Mouse (Mus musculus) MEL (cell line): ENCODE measurements at regions not wholly inside any gene's neighbourhood (a gene's known extent, or its start where the extent isn't known, plus 50 kb on each side); places are given as distances from the start of the nearest gene placed in this dataset.

Source experiments
- DNase-seq: peaks from one replicate; pipeline ENCODE4 v3.0.0; 2011; ENCODE audit warnings: low read depth, low spot score
- H3K27ac ChIP-seq: 2 replicates; pipeline ENCODE4 v1.5.1; 2012; ENCODE audit warnings: low read depth, mild to moderate bottlenecking, control low read depth, low read length, moderate library complexity; ENCODE audit not compliant: control insufficient read depth
- H3K27me3 ChIP-seq, 2 experiments: fragments of 150-350 bp in 1 of 2; sonication (generic) in 1 of 2; 2 replicates each; pipeline ENCODE4 v1.6.1; 2012; ENCODE audit warnings: low read length in 2 of 2, mild to moderate bottlenecking in 2 of 2, improper control_type of control experiment in 1 of 2, moderate library complexity in 1 of 2; ENCODE audit not compliant: insufficient read depth in 2 of 2, control insufficient read depth in 1 of 2
- H3K36me3 ChIP-seq, 2 experiments: 2 replicates each; pipeline ENCODE4 v1.6.1; 2012 to 2014; ENCODE audit warnings: low read length in 2 of 2, improper control_type of control experiment in 1 of 2, inconsistent platforms in 1 of 2, mild to moderate bottlenecking in 1 of 2; ENCODE audit not compliant: insufficient read depth in 2 of 2, control insufficient read depth in 1 of 2
- H3K4me1 ChIP-seq, 2 experiments: fragments of 150-350 bp in 1 of 2; sonication (generic) in 1 of 2; 2 replicates each; pipeline ENCODE4 v1.6.1; 2012; ENCODE audit warnings: low read length in 2 of 2, improper control_type of control experiment in 1 of 2, mild to moderate bottlenecking in 1 of 2; ENCODE audit not compliant: insufficient read depth in 2 of 2, control insufficient read depth in 1 of 2
- H3K4me3 ChIP-seq, 2 experiments: fragments of 150-350 bp in 1 of 2; sonication (generic) in 1 of 2; 2 replicates each; pipeline ENCODE4 v1.5.1; 2012; ENCODE audit warnings: low read depth in 2 of 2, low read length in 2 of 2, mild to moderate bottlenecking in 2 of 2, moderate library complexity in 2 of 2, control low read depth in 1 of 2, improper control_type of control experiment in 1 of 2; ENCODE audit not compliant: control insufficient read depth in 1 of 2, insufficient read depth in 1 of 2
- H3K79me2 ChIP-seq: 2 replicates; pipeline ENCODE4 v1.6.1; 2012; ENCODE audit warnings: mild to moderate bottlenecking, low read length, moderate library complexity; ENCODE audit not compliant: control insufficient read depth, poor library complexity, insufficient read depth
- H3K9ac ChIP-seq: 2 replicates; pipeline ENCODE4 v1.6.1; 2012; ENCODE audit warnings: low read depth, mild to moderate bottlenecking, control low read depth, low read length, moderate library complexity; ENCODE audit not compliant: control insufficient read depth, poor library complexity, severe bottlenecking
- H3K9me3 ChIP-seq: fragments of 150-350 bp; sonication (generic); replicated peaks from 2 replicates; pipeline ENCODE4 v1.6.1; 2012; ENCODE audit warnings: mild to moderate bottlenecking, low read length, improper control_type of control experiment, moderate library complexity; ENCODE audit not compliant: insufficient read depth
- BHLHE40 ChIP-seq: IDR thresholded peaks from 2 replicates; pipeline ENCODE4 v1.6.1; 2012; ENCODE audit warnings: low read depth, mild to moderate bottlenecking, inconsistent platforms, low read length, improper control_type of control experiment, borderline replicate concordance
- CTCF ChIP-seq, 3 experiments: IDR thresholded peaks in 2 of 3; conservative IDR thresholded peaks in 1 of 3; 2 replicates each; pipeline ENCODE4 v1.5.1; 2011 to 2012; ENCODE audit warnings: low read length in 3 of 3, low read depth in 2 of 3, mild to moderate bottlenecking in 2 of 3, improper control_type of control experiment in 1 of 3, inconsistent platforms in 1 of 3, mixed read lengths in 1 of 3, moderate library complexity in 1 of 3; ENCODE audit not compliant: control insufficient read depth in 1 of 3, insufficient read depth in 1 of 3, poor library complexity in 1 of 3, severe bottlenecking in 1 of 3
- E2F4 ChIP-seq: IDR thresholded peaks from 2 replicates; pipeline ENCODE4 v1.6.1; 2011; ENCODE audit warnings: low read depth, low read length, improper control_type of control experiment, borderline replicate concordance
- GATA1 ChIP-seq: IDR thresholded peaks from 2 replicates; pipeline ENCODE4 v1.6.1; 2011; ENCODE audit warnings: low read depth, low read length, improper control_type of control experiment
- HCFC1 ChIP-seq: IDR thresholded peaks from 2 replicates; pipeline ENCODE4 v1.6.1; 2012; ENCODE audit warnings: low read depth, mild to moderate bottlenecking, inconsistent platforms, low read length, improper control_type of control experiment, moderate library complexity
- KAT2A ChIP-seq: conservative IDR thresholded peaks from 2 replicates; pipeline ENCODE4 v1.6.1; 2012; ENCODE audit warnings: low read depth, low read length, improper control_type of control experiment, inconsistent platforms
- MAFK ChIP-seq: IDR thresholded peaks from 2 replicates; pipeline ENCODE4 v1.6.1; 2011; ENCODE audit warnings: low read depth, mild to moderate bottlenecking, low read length, improper control_type of control experiment, borderline replicate concordance
- MAX ChIP-seq: IDR thresholded peaks from 2 replicates; pipeline ENCODE4 v1.6.1; 2011; ENCODE audit warnings: low read length, improper control_type of control experiment
- MAZ ChIP-seq: IDR thresholded peaks from 2 replicates; pipeline ENCODE4 v1.6.1; 2012; ENCODE audit warnings: low read depth, mild to moderate bottlenecking, inconsistent platforms, low read length, improper control_type of control experiment
- MEF2A ChIP-seq: IDR thresholded peaks from 2 replicates; pipeline ENCODE4 v1.6.1; 2014; ENCODE audit warnings: low read depth, mild to moderate bottlenecking, inconsistent platforms, low read length, improper control_type of control experiment; ENCODE audit not compliant: poor library complexity, insufficient replicate concordance, severe bottlenecking; ENCODE audit errors: extremely low read depth
- NRF1 ChIP-seq: IDR thresholded peaks from 2 replicates; pipeline ENCODE4 v1.6.1; 2014; ENCODE audit warnings: low read depth, mild to moderate bottlenecking, inconsistent platforms, low read length, improper control_type of control experiment, moderate library complexity; ENCODE audit not compliant: poor library complexity, insufficient read depth, severe bottlenecking
- RCOR1 ChIP-seq: IDR thresholded peaks from 2 replicates; pipeline ENCODE4 v1.6.1; 2012; ENCODE audit warnings: low read depth, mild to moderate bottlenecking, inconsistent platforms, low read length, improper control_type of control experiment
- SMC3 ChIP-seq: IDR thresholded peaks from 2 replicates; pipeline ENCODE4 v1.6.1; 2011; ENCODE audit warnings: low read depth, low read length, improper control_type of control experiment
- TAL1 ChIP-seq: IDR thresholded peaks from 2 replicates; pipeline ENCODE4 v1.6.1; 2012; ENCODE audit warnings: mild to moderate bottlenecking, inconsistent platforms, low read length, moderate library complexity, mixed read lengths
- TCF12 ChIP-seq: IDR thresholded peaks from 2 replicates; pipeline ENCODE4 v1.6.1; 2014; ENCODE audit warnings: low read depth, mild to moderate bottlenecking, inconsistent platforms, low read length, improper control_type of control experiment, moderate library complexity
- UBTF ChIP-seq: IDR thresholded peaks from 2 replicates; pipeline ENCODE4 v1.6.1; 2012; ENCODE audit warnings: low read depth, mild to moderate bottlenecking, inconsistent platforms, low read length, improper control_type of control experiment, moderate library complexity, borderline replicate concordance; ENCODE audit not compliant: insufficient read depth
- USF1 ChIP-seq: IDR thresholded peaks from 2 replicates; pipeline ENCODE4 v1.6.1; 2014; ENCODE audit warnings: low read depth, mild to moderate bottlenecking, inconsistent platforms, low read length, improper control_type of control experiment, moderate library complexity
- ZKSCAN1 ChIP-seq: IDR thresholded peaks from 2 replicates; pipeline ENCODE4 v1.6.1; 2012; ENCODE audit warnings: low read depth, mild to moderate bottlenecking, inconsistent platforms, low read length, improper control_type of control experiment, moderate library complexity
- ZMIZ1 ChIP-seq: IDR thresholded peaks from 2 replicates; pipeline ENCODE4 v1.6.1; 2012; ENCODE audit warnings: low read depth, mild to moderate bottlenecking, inconsistent platforms, low read length, improper control_type of control experiment, moderate library complexity
- ZNF384 ChIP-seq: IDR thresholded peaks from 2 replicates; pipeline ENCODE4 v1.6.1; 2012; ENCODE audit warnings: low read depth, mild to moderate bottlenecking, inconsistent platforms, low read length, improper control_type of control experiment

DNA sequence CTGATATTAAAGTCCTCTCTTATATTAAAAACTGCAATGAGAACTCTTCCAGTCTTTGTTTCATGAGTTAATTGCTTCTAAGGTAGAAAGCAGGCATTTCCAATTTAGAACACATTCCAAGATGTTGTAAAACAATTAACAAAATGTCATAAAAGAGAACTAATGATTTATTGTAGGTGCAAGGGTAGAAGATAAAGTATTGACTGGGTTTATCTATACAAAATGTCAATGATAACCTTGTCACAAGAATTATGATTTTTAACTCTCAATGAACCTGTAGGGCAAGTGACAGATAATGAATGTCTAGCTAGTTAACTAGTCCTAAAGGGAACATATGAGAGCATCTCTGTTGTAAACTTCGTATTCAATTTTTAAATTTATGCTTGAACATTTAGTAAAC lies 174.3 kb upstream of the Mettl25 start:
- no peak for DNase-seq
- Histone ChIP-seq H3K9ac (no peak overlapping the region), H3K27ac (no peak overlapping the region), H3K9me3 (no peaks in the 10 kb centered on the region), H3K36me3 (no peaks in the 10 kb centered on the region), H3K27me3 (no peaks in the 10 kb centered on the region), H3K4me3 (no peak overlapping the region), H3K79me2 (no peaks in the 10 kb centered on the region), H3K4me1 (no peaks in the 10 kb centered on the region)
- TF ChIP-seq MAX (no peak), E2F4 (no peak), UBTF (no peak), GATA1 (no peak), TCF12 (no peak), HCFC1 (no peak), SMC3 (no peak), CTCF (IDR thresholded peaks at IDR 0.05 in 2 of 3, conservative IDR thresholded peaks at IDR 0.05 in 1 of 3; ENCODE audit: control insufficient read depth in 1 of 3, insufficient read depth in 1 of 3, low read depth in 2 of 3, low read length in 3 of 3, poor library complexity in 1 of 3, severe bottlenecking in 1 of 3) (no peak), USF1 (no peak), BHLHE40 (no peak)

DNA sequence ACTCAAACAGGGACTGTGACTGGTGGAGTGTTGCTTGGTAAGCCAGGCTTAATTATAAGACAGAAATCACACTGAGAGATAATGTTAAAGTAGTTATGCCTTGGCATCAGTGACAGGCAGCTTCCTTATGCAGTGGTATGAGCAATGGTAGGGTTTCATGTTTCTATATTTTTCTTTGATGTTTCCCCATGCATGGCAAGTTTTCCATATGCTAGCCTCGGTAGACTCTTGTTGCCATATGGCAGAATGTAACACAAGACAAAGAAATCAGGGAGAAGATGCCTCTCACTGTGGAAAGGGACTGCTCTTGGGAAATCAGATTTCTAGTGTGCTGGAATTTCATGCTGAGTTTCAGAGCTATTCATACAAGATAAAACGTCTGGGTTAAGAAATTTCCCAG lies 169.0 kb upstream of the Mettl25 start:
- Histone ChIP-seq H3K27ac (no peak overlapping the region), H3K27me3 (no peaks in the 10 kb centered on the region), H3K4me3 (no peak overlapping the region), H3K79me2 (no peaks in the 10 kb centered on the region), H3K9ac (no peak overlapping the region), H3K9me3 (no peaks in the 10 kb centered on the region), H3K36me3 (no peaks in the 10 kb centered on the region), H3K4me1 (no peaks in the 10 kb centered on the region)
- DNase-seq: no peak
- TF ChIP-seq ZMIZ1 (no peak), USF1 (no peak), KAT2A (no peak), ZNF384 (no peak), ZKSCAN1 (no peak), BHLHE40 (no peak), TAL1 (no peak), MAZ (no peak), RCOR1 (no peak), MAFK (no peak), MEF2A (no peak), NRF1 (no peak), E2F4 (no peak)
